Mouse (Mus musculus): ENCODE measurements around the gene Prkrip1. TPM values are rescaled to one million over a fixed set of nuclear protein-coding genes. Genes with fewer than 3 reads are reported as not detected.

Gene Prkrip1
- polyA plus RNA-seq, 2 experiments: 16.0 to 25.0 TPM

GRCm38 (mm10) chr5:136143161-136143755 is 55.5 kb downstream of the Prkrip1 start:
- H3K36me3 ChIP-seq (replicated peaks; ENCODE audit: control insufficient read depth, insufficient read depth, low read depth): peaks cover 22% of the 10 kb centered on the region
- H3K4me1 ChIP-seq (replicated peaks; ENCODE audit: control insufficient read depth in 2 of 2, insufficient read depth in 2 of 2, low read length in 1 of 2): peaks cover 0 to 13% of the 10 kb centered on the region in 2 experiments; a peak in 2 of 4 replicates
- ATAC-seq (ENCODE audit: insufficient read depth) (no peak), DNase-seq (ENCODE audit: low read depth in 3 of 3, low spot score in 3 of 3) (no peak)
- H3K27me3 ChIP-seq (ENCODE audit: control insufficient read depth, insufficient read depth, low read length): no peaks in the 10 kb centered on the region
- no peak overlapping the region for H3K9ac ChIP-seq (replicated peaks)
- WGBS (ENCODE audit: insufficient replicate concordance): 80% methylated on average over 6 of the region's 6 CpGs
- TF ChIP-seq EP300 (IDR thresholded peaks at IDR 0.05; ENCODE audit: low read depth): no peak
- TF ChIP-seq CTCF (IDR thresholded peaks at IDR 0.05; ENCODE audit: low read depth): peak; percentile 72
- no peak overlapping the region for H3K4me3 ChIP-seq (ENCODE audit: insufficient read depth in 1 of 2, low read depth in 2 of 2, low read length in 2 of 2)
- H3K4me2 ChIP-seq (ENCODE audit: low read depth): no peak overlapping the region
- no peaks in the 10 kb centered on the region for H3K9me3 ChIP-seq (ENCODE audit: control insufficient read depth, low read length)
- H3K27ac ChIP-seq: no peak overlapping the region

GRCm38 (mm10) chr5:136142746-136143145 is 56.0 kb downstream of the Prkrip1 start:
- Histone ChIP-seq H3K4me3 (ENCODE audit: insufficient read depth in 1 of 2, low read depth in 2 of 2, low read length in 2 of 2) (no peak overlapping the region), H3K4me1 (replicated peaks; ENCODE audit: control insufficient read depth in 2 of 2, insufficient read depth in 2 of 2, low read length in 1 of 2) (peaks cover 0 to 13% of the 10 kb centered on the region in 2 experiments; a peak in 3 of 4 replicates), H3K27ac (no peak overlapping the region), H3K9me3 (ENCODE audit: control insufficient read depth, low read length) (no peaks in the 10 kb centered on the region), H3K27me3 (ENCODE audit: control insufficient read depth, insufficient read depth, low read length) (no peaks in the 10 kb centered on the region), H3K9ac (replicated peaks) (no peak overlapping the region), H3K4me2 (ENCODE audit: low read depth) (no peak overlapping the region), H3K36me3 (replicated peaks; ENCODE audit: control insufficient read depth, insufficient read depth, low read depth) (peaks cover 22% of the 10 kb centered on the region)
- no peak for DNase-seq (ENCODE audit: low read depth in 3 of 3, low spot score in 3 of 3)
- 84% methylated on average over 5 of the region's 5 CpGs for WGBS (ENCODE audit: insufficient replicate concordance)
- TF ChIP-seq EP300 (IDR thresholded peaks at IDR 0.05; ENCODE audit: low read depth): no peak
- peak; percentile 51 for TF ChIP-seq CTCF (IDR thresholded peaks at IDR 0.05; ENCODE audit: low read depth)
- no peak for ATAC-seq (ENCODE audit: insufficient read depth)

GRCm38 (mm10) chr5:136140057-136140482 is 58.7 kb downstream of the Prkrip1 start:
- Histone ChIP-seq H3K36me3 (replicated peaks; ENCODE audit: control insufficient read depth, insufficient read depth, low read depth) (peaks cover 22% of the 10 kb centered on the region), H3K9me3 (ENCODE audit: control insufficient read depth, low read length) (no peaks in the 10 kb centered on the region), H3K4me2 (ENCODE audit: low read depth) (no peak overlapping the region), H3K27me3 (ENCODE audit: control insufficient read depth, insufficient read depth, low read length) (no peaks in the 10 kb centered on the region), H3K9ac (replicated peaks) (no peak overlapping the region), H3K27ac (no peak overlapping the region), H3K4me1 (replicated peaks; ENCODE audit: control insufficient read depth in 2 of 2, insufficient read depth in 2 of 2, low read length in 1 of 2) (peaks cover 9 to 16% of the 10 kb centered on the region in 2 experiments), H3K4me3 (ENCODE audit: insufficient read depth in 1 of 2, low read depth in 2 of 2, low read length in 2 of 2) (no peak overlapping the region)
- ATAC-seq (ENCODE audit: insufficient read depth) (no peak), DNase-seq (ENCODE audit: low read depth in 3 of 3, low spot score in 3 of 3) (no peak)
- TF ChIP-seq CTCF (IDR thresholded peaks at IDR 0.05; ENCODE audit: low read depth) (no peak), EP300 (IDR thresholded peaks at IDR 0.05; ENCODE audit: low read depth) (no peak)
- WGBS (ENCODE audit: insufficient replicate concordance): 88% methylated on average over 10 of the region's 10 CpGs

- peaks cover 22% of the 10 kb centered on the region for H3K36me3 ChIP-seq (replicated peaks; ENCODE audit: control insufficient read depth, insufficient read depth, low read depth)
- H3K27me3 ChIP-seq (ENCODE audit: control insufficient read depth, insufficient read depth, low read length): no peaks in the 10 kb centered on the region
- TF ChIP-seq CTCF (IDR thresholded peaks at IDR 0.05; ENCODE audit: low read depth) (no peak), EP300 (IDR thresholded peaks at IDR 0.05; ENCODE audit: low read depth) (no peak)
- 66% methylated on average over 13 of the region's 13 CpGs for WGBS (ENCODE audit: insufficient replicate concordance)
- ATAC-seq (ENCODE audit: insufficient read depth) (no peak), DNase-seq (ENCODE audit: low read depth in 3 of 3, low spot score in 3 of 3) (no peak)
- peaks cover 12 to 19% of the 10 kb centered on the region in 2 experiments for H3K4me1 ChIP-seq (replicated peaks; ENCODE audit: control insufficient read depth in 2 of 2, insufficient read depth in 2 of 2, low read length in 1 of 2)
- no peak overlapping the region for H3K9ac ChIP-seq (replicated peaks)
- no peak overlapping the region for H3K4me3 ChIP-seq (ENCODE audit: insufficient read depth in 1 of 2, low read depth in 2 of 2, low read length in 2 of 2)
- H3K4me2 ChIP-seq (ENCODE audit: low read depth): no peak overlapping the region
- H3K9me3 ChIP-seq (ENCODE audit: control insufficient read depth, low read length): no peaks in the 10 kb centered on the region
- no peak overlapping the region for H3K27ac ChIP-seq
These were observed 59.4 kb downstream of the Prkrip1 start for GRCm38 (mm10) chr5:136139393-136139792.

- peaks cover 36% of the 10 kb centered on the region for H3K36me3 ChIP-seq (replicated peaks; ENCODE audit: control insufficient read depth, insufficient read depth, low read depth)
- peak overlapping the region; percentile 82 for H3K4me2 ChIP-seq (ENCODE audit: low read depth)
- TF ChIP-seq EP300 (IDR thresholded peaks at IDR 0.05; ENCODE audit: low read depth) (no peak), CTCF (IDR thresholded peaks at IDR 0.05; ENCODE audit: low read depth) (peak; percentile 92)
- H3K27me3 ChIP-seq (ENCODE audit: control insufficient read depth, insufficient read depth, low read length): no peaks in the 10 kb centered on the region
- no peak overlapping the region for H3K9ac ChIP-seq (replicated peaks)
- H3K4me3 ChIP-seq (ENCODE audit: insufficient read depth in 1 of 2, low read depth in 2 of 2, low read length in 2 of 2): peak overlapping the region; percentile 7 to 9; a peak in 3 of 4 replicates
- ATAC-seq (ENCODE audit: insufficient read depth): no peak
- H3K27ac ChIP-seq: no peak overlapping the region; the same call in 1 of the 2 replicates
- H3K4me1 ChIP-seq (replicated peaks; ENCODE audit: control insufficient read depth in 2 of 2, insufficient read depth in 2 of 2, low read length in 1 of 2): peaks cover 12 to 19% of the 10 kb centered on the region in 2 experiments
- DNase-seq (ENCODE audit: low read depth in 3 of 3, low spot score in 3 of 3): peak; percentile 55 to 67 (median 58)
- H3K9me3 ChIP-seq (ENCODE audit: control insufficient read depth, low read length): no peaks in the 10 kb centered on the region
- WGBS (ENCODE audit: insufficient replicate concordance): 31% methylated on average over 13 of the region's 13 CpGs
These were observed 61.0 kb downstream of the Prkrip1 start for GRCm38 (mm10) chr5:136137658-136138274.
